Mouse (Mus musculus): ENCODE data around the gene Glg1. TPM values are rescaled to one million over a fixed set of nuclear protein-coding genes. Genes with fewer than 3 reads are reported as not detected.
"Not testable (repeated sequence)": the region's sequence is repeated elsewhere in the genome, so short reads cannot be mapped to it uniquely, and the experiment has no call there.

Gene Glg1
- polyA plus RNA-seq (2014; fragmentation: Nextera tagmentation; extraction: Ambion mirVana), result 36.4 and 40.1 TPM in 2 replicates

GRCm38 (mm10) chr8:111258631-111259407 is at the start of gene Glg1:
Glg1 (minus strand) TSS chr8:111259216.
- DNase-seq (ENCODE audit: low spot score) (peak; percentile 96), ATAC-seq (replicated peaks; ENCODE audit: low FRiP score) (peak; percentile 87)
- Histone ChIP-seq H3K27ac (ENCODE audit: low read depth, low read length) (peak within 1 kb of the TSS; percentile 96), H3K9ac (ENCODE audit: low read depth, low read length) (peak within 1 kb of the TSS; percentile 86), H3K4me1 (replicated peaks; ENCODE audit: control insufficient read depth, insufficient read depth, low read length) (peaks cover 13% of the 10 kb centered on the region), H3K36me3 (ENCODE audit: control insufficient read depth, insufficient read depth, low read length) (peaks cover 2% of the 10 kb centered on the region; the same call in 1 of the 2 replicates), H3K4me3 (ENCODE audit: low read depth, low read length) (peak within 1 kb of the TSS; percentile 74), H3K9me3 (ENCODE audit: control insufficient read depth, low read length) (no peaks in the 10 kb centered on the region), H3K4me2 (peak within 1 kb of the TSS; percentile 78), H3K27me3 (replicated peaks; ENCODE audit: control insufficient read depth, insufficient read depth, low read length) (no peaks in the 10 kb centered on the region)
- WGBS, result under 1% methylated on average over 71 of the region's 76 CpGs

- H3K27ac ChIP-seq (ENCODE audit: low read depth, low read length), result no peak overlapping the region
- no peaks in the 10 kb centered on the region for H3K4me1 ChIP-seq (replicated peaks; ENCODE audit: control insufficient read depth, insufficient read depth, low read length)
- H3K4me3 ChIP-seq (ENCODE audit: low read depth, low read length), result no peak overlapping the region
- 40% methylated on average over 5 of the region's 5 CpGs for WGBS
- DNase-seq (ENCODE audit: low spot score) (no peak), ATAC-seq (replicated peaks; ENCODE audit: low FRiP score) (no peak)
- no peaks in the 10 kb centered on the region for H3K9me3 ChIP-seq (ENCODE audit: control insufficient read depth, low read length)
- no peaks in the 10 kb centered on the region for H3K27me3 ChIP-seq (replicated peaks; ENCODE audit: control insufficient read depth, insufficient read depth, low read length)
- no peak overlapping the region for H3K4me2 ChIP-seq
- H3K36me3 ChIP-seq (ENCODE audit: control insufficient read depth, insufficient read depth, low read length), result no peaks in the 10 kb centered on the region
- no peak overlapping the region for H3K9ac ChIP-seq (ENCODE audit: low read depth, low read length)
These were observed 46.2 kb upstream of the Glg1 start for GRCm38 (mm10) chr8:111305031-111305730.

GRCm38 (mm10) chr8:111304359-111304758 is 45.3 kb upstream of the Glg1 start:
- Histone ChIP-seq H3K4me2 (no peak overlapping the region), H3K27ac (ENCODE audit: low read depth, low read length) (no peak overlapping the region), H3K9me3 (ENCODE audit: control insufficient read depth, low read length) (no peaks in the 10 kb centered on the region), H3K36me3 (ENCODE audit: control insufficient read depth, insufficient read depth, low read length) (no peaks in the 10 kb centered on the region), H3K9ac (ENCODE audit: low read depth, low read length) (no peak overlapping the region), H3K4me3 (ENCODE audit: low read depth, low read length) (no peak overlapping the region), H3K4me1 (replicated peaks; ENCODE audit: control insufficient read depth, insufficient read depth, low read length) (no peaks in the 10 kb centered on the region), H3K27me3 (replicated peaks; ENCODE audit: control insufficient read depth, insufficient read depth, low read length) (no peaks in the 10 kb centered on the region)
- ATAC-seq (replicated peaks; ENCODE audit: low FRiP score) (no peak), DNase-seq (ENCODE audit: low spot score) (no peak)
- WGBS, result 85% methylated on average over 3 of the region's 3 CpGs

- H3K9ac ChIP-seq (ENCODE audit: low read depth, low read length); ATAC-seq (replicated peaks; ENCODE audit: low FRiP score); DNase-seq (ENCODE audit: low spot score); H3K27me3 ChIP-seq (replicated peaks; ENCODE audit: control insufficient read depth, insufficient read depth, low read length); H3K36me3 ChIP-seq (ENCODE audit: control insufficient read depth, insufficient read depth, low read length); H3K9me3 ChIP-seq (ENCODE audit: control insufficient read depth, low read length); H3K4me2 ChIP-seq; H3K4me1 ChIP-seq (replicated peaks; ENCODE audit: control insufficient read depth, insufficient read depth, low read length); H3K27ac ChIP-seq (ENCODE audit: low read depth, low read length); H3K4me3 ChIP-seq (ENCODE audit: low read depth, low read length): not testable (repeated sequence)
- 78% methylated on average over 5 of the region's 5 CpGs for WGBS
These were observed 44.2 kb upstream of the Glg1 start for GRCm38 (mm10) chr8:111303076-111303803.

GRCm38 (mm10) chr8:111300597-111301546 is 41.9 kb upstream of the Glg1 start:
- Histone ChIP-seq H3K4me2 (peak overlapping the region; percentile 54), H3K4me1 (replicated peaks; ENCODE audit: control insufficient read depth, insufficient read depth, low read length) (peaks cover 13% of the 10 kb centered on the region), H3K36me3 (ENCODE audit: control insufficient read depth, insufficient read depth, low read length) (peaks cover 8% of the 10 kb centered on the region; the same call in 1 of the 2 replicates), H3K9ac (ENCODE audit: low read depth, low read length) (peak overlapping the region; percentile 64), H3K27ac (ENCODE audit: low read depth, low read length) (peak overlapping the region; percentile 86), H3K9me3 (ENCODE audit: control insufficient read depth, low read length) (no peaks in the 10 kb centered on the region), H3K27me3 (replicated peaks; ENCODE audit: control insufficient read depth, insufficient read depth, low read length) (no peaks in the 10 kb centered on the region), H3K4me3 (ENCODE audit: low read depth, low read length) (peak overlapping the region; percentile 91)
- WGBS, result 62% methylated on average over 11 of the region's 11 CpGs
- ATAC-seq (replicated peaks; ENCODE audit: low FRiP score) (peak; percentile 6; the same call in 1 of the 2 replicates), DNase-seq (ENCODE audit: low spot score) (no peak)

GRCm38 (mm10) chr8:111299821-111300568 is 41.0 kb upstream of the Glg1 start, which contains the start of gene Rfwd3:
Rfwd3 (minus strand) TSS chr8:111300222.
- Histone ChIP-seq H3K27ac (ENCODE audit: low read depth, low read length) (peak within 1 kb of the TSS; percentile 87), H3K4me3 (ENCODE audit: low read depth, low read length) (peak within 1 kb of the TSS; percentile 91), H3K4me2 (peak within 1 kb of the TSS; percentile 69), H3K4me1 (replicated peaks; ENCODE audit: control insufficient read depth, insufficient read depth, low read length) (peaks cover 13% of the 10 kb centered on the region), H3K9me3 (ENCODE audit: control insufficient read depth, low read length) (no peaks in the 10 kb centered on the region), H3K9ac (ENCODE audit: low read depth, low read length) (peak within 1 kb of the TSS; percentile 95), H3K36me3 (ENCODE audit: control insufficient read depth, insufficient read depth, low read length) (peaks cover 13% of the 10 kb centered on the region; the same call in 1 of the 2 replicates), H3K27me3 (replicated peaks; ENCODE audit: control insufficient read depth, insufficient read depth, low read length) (no peaks in the 10 kb centered on the region)
- ATAC-seq (replicated peaks; ENCODE audit: low FRiP score) (peak; percentile 98), DNase-seq (ENCODE audit: low spot score) (peak; percentile 93)
- whole genome bisulfite sequencing, result under 1% methylated on average over 67 of the region's 67 CpGs

- no peaks in the 10 kb centered on the region for H3K27me3 ChIP-seq (replicated peaks; ENCODE audit: control insufficient read depth, insufficient read depth, low read length)
- H3K4me1 ChIP-seq (replicated peaks; ENCODE audit: control insufficient read depth, insufficient read depth, low read length), result peaks cover 13% of the 10 kb centered on the region
- DNase-seq (ENCODE audit: low spot score) (peak; percentile 79), ATAC-seq (replicated peaks; ENCODE audit: low FRiP score) (peak; percentile 48)
- under 1% methylated on average over 28 of the region's 28 CpGs for WGBS
- peak overlapping the region; percentile 87 for H3K27ac ChIP-seq (ENCODE audit: low read depth, low read length)
- peak overlapping the region; percentile 91 for H3K4me3 ChIP-seq (ENCODE audit: low read depth, low read length)
- peak overlapping the region; percentile 69 for H3K4me2 ChIP-seq
- peak overlapping the region; percentile 95 for H3K9ac ChIP-seq (ENCODE audit: low read depth, low read length)
- H3K9me3 ChIP-seq (ENCODE audit: control insufficient read depth, low read length), result no peaks in the 10 kb centered on the region
- peaks cover 17% of the 10 kb centered on the region for H3K36me3 ChIP-seq (ENCODE audit: control insufficient read depth, insufficient read depth, low read length)
These were observed 40.4 kb upstream of the Glg1 start for GRCm38 (mm10) chr8:111299363-111299820.
